Mouse (Mus musculus) G1E (cell line): ENCODE data around the gene Map3k7cl.

Experiments
- CTCF ChIP-seq: IDR thresholded peaks from 2 replicates; pipeline ENCODE4 v1.5.1; 2012; ENCODE audit warnings: low read depth, low read length, inconsistent platforms, mixed read lengths
- GATA1 ChIP-seq: IDR thresholded peaks from 2 replicates; pipeline ENCODE4 v1.6.1; 2012; ENCODE audit warnings: borderline replicate concordance, low read length, inconsistent platforms, mixed read lengths
- POLR2AphosphoS5 ChIP-seq: IDR thresholded peaks from 2 replicates; pipeline ENCODE4 v1.6.1; 2012; ENCODE audit warnings: low read depth, low read length, inconsistent platforms; ENCODE audit not compliant: insufficient replicate concordance
- TAL1 ChIP-seq: conservative IDR thresholded peaks from 2 replicates; pipeline ENCODE4 v1.6.1; 2012; ENCODE audit warnings: low read depth, low read length, inconsistent platforms, mixed read lengths

GRCm38 (mm10) chr16:87574160-87574559 lies 21.0 kb downstream of the Map3k7cl start:
- TF ChIP-seq CTCF = no peak
- no peak for TF ChIP-seq TAL1
- no peak for TF ChIP-seq GATA1
- TF ChIP-seq POLR2AphosphoS5 = no peak
